Mouse (Mus musculus) stomach, postnatal 0 days (tissue): Measurements from ENCODE around the gene Cenpx. TPM values are rescaled to one million over a fixed set of nuclear protein-coding genes. Genes with fewer than 3 reads are reported as not detected.
A peak's percentile ranks its signal among the peaks of the same experiment; 100 is the strongest.
"Not testable (repeated sequence)": the region's sequence is repeated elsewhere in the genome, so short reads cannot be mapped to it uniquely, and the experiment has no call there.

ENCODE experiments used
- ATAC-seq: fragments of 200-750 bp; cut with Nextera tagmentation; 2 replicates; pipeline ENCODE4 v1.8.0; 2017; ENCODE audit not compliant: low FRiP score, low TSS enrichment
- DNase-seq: peaks from one replicate; pipeline ENCODE4 v3.0.0-alpha.2; 2016; ENCODE audit warnings: low spot score
- H3K27ac ChIP-seq: fragments of 300-500 bp; sonication (generic); replicated peaks from 2 replicates; pipeline ENCODE4 v1.5.1; 2014; ENCODE audit warnings: mild to moderate bottlenecking, control low read depth
- H3K27me3 ChIP-seq: fragments of 300-500 bp; sonication (generic); 2 replicates; pipeline ENCODE4 v1.6.1; 2014; ENCODE audit warnings: low read length; ENCODE audit not compliant: control insufficient read depth, insufficient read depth
- H3K36me3 ChIP-seq: fragments of 300-500 bp; sonication (generic); 2 replicates; pipeline ENCODE4 v1.6.1; 2014; ENCODE audit warnings: low read length, mixed read lengths; ENCODE audit not compliant: control insufficient read depth, insufficient read depth
- H3K4me1 ChIP-seq: fragments of 300-500 bp; sonication (generic); replicated peaks from 2 replicates; pipeline ENCODE4 v1.6.1; 2014; ENCODE audit warnings: antibody characterized with exemption; ENCODE audit not compliant: control insufficient read depth, insufficient read depth
- H3K4me2 ChIP-seq: fragments of 300-500 bp; sonication (generic); replicated peaks from 2 replicates; pipeline ENCODE4 v1.6.1; 2014; ENCODE audit warnings: low read depth, mild to moderate bottlenecking, control low read depth, moderate library complexity
- H3K4me3 ChIP-seq: fragments of 300-500 bp; sonication (generic); 2 replicates; pipeline ENCODE4 v1.5.1; 2014; ENCODE audit warnings: low read depth, low read length, control low read depth
- H3K9ac ChIP-seq: fragments of 300-500 bp; sonication (generic); 2 replicates; pipeline ENCODE4 v1.6.1; 2014; ENCODE audit warnings: mild to moderate bottlenecking, low read length, control low read depth, mixed read lengths
- H3K9me3 ChIP-seq: fragments of 300-500 bp; sonication (generic); 2 replicates; pipeline ENCODE4 v1.6.1; 2016; ENCODE audit warnings: low read length; ENCODE audit not compliant: control insufficient read depth
- CTCF ChIP-seq: IDR thresholded peaks from 2 replicates; pipeline ENCODE4 v1.5.1; 2016; ENCODE audit warnings: antibody characterized with exemption, low read depth, mild to moderate bottlenecking, moderate library complexity
- EP300 ChIP-seq: optimal IDR thresholded peaks from 2 replicates; pipeline ENCODE3; 2016; ENCODE audit warnings: antibody characterized with exemption
- WGBS: fragments of 180-500 bp; shearing (Covaris S2); extraction: QIAGEN DNeasy Blood & Tissue Kit; methylation state at CpG from one replicate; pipeline ENCODE4 v1.1.7; 2014; 5-methylcytosine and 5-hydroxymethylcytosine counted together
- polyA plus RNA-seq: library from polyadenylated mRNA; unstranded; fragments of >200 nt; fragmentation: Nextera tagmentation; extraction: Ambion mirVana; gene quantifications from 2 replicates; pipeline ENCODE4 v1.2.1, GENCODE M21; 2015

The Cenpx gene
- polyA plus RNA-seq, 1 experiment from 2014 or later = 123 TPM

GRCm38 (mm10) chr11:120679909-120680308 is 33.6 kb downstream of the Cenpx start:
- peak; percentile 68 for ATAC-seq
- Histone ChIP-seq H3K9me3 (no peaks in the 10 kb centered on the region), H3K36me3 (0 out of 2 replicates have a peak, but pooled peaks cover 3% of the 10 kb centered on the region), H3K4me2 (no peak overlapping the region), H3K9ac (no peak overlapping the region), H3K4me3 (no peak overlapping the region), H3K27me3 (no peaks in the 10 kb centered on the region), H3K27ac (no peak overlapping the region), H3K4me1 (no peaks in the 10 kb centered on the region)
- TF ChIP-seq CTCF (peak; percentile 72), EP300 (no peak)
- DNase-seq = peak; percentile 58
- 78% methylated on average over 3 of the region's 3 CpGs for WGBS

- DNase-seq = no peak
Observed at GRCm38 (mm10) chr11:120676951-120677350, 36.6 kb downstream of the Cenpx start.

GRCm38 (mm10) chr11:120675875-120676274 is 37.7 kb downstream of the Cenpx start:
- H3K4me2 ChIP-seq, H3K36me3 ChIP-seq, DNase-seq, H3K4me3 ChIP-seq, H3K27ac ChIP-seq, H3K4me1 ChIP-seq, ATAC-seq, H3K9ac ChIP-seq, H3K9me3 ChIP-seq, H3K27me3 ChIP-seq: not testable (repeated sequence)
- 86% methylated on average over 4 of the region's 5 CpGs for WGBS

More at GRCm38 (mm10) chr11:120676951-120677350, 36.6 kb downstream of the Cenpx start:
- no peak overlapping the region for H3K27ac ChIP-seq
- H3K9me3 ChIP-seq = no peaks in the 10 kb centered on the region
- 0 out of 2 replicates have a peak, but pooled peaks cover 3% of the 10 kb centered on the region for H3K36me3 ChIP-seq
- no peaks in the 10 kb centered on the region for H3K27me3 ChIP-seq
- no peak overlapping the region for H3K9ac ChIP-seq
- TF ChIP-seq CTCF (no peak), EP300 (no peak)
- 86% methylated on average over 4 of the region's 4 CpGs for WGBS
- ATAC-seq = no peak
- H3K4me2 ChIP-seq = no peak overlapping the region
- peaks cover 6% of the 10 kb centered on the region; the same call in 1 of the 2 replicates for H3K4me1 ChIP-seq
- no peak overlapping the region for H3K4me3 ChIP-seq

GRCm38 (mm10) chr11:120673594-120674122 is 39.9 kb downstream of the Cenpx start:
- peak; percentile 53 for ATAC-seq
- 33% methylated on average over 12 of the region's 12 CpGs for WGBS

GRCm38 (mm10) chr11:120672687-120673593 is 40.6 kb downstream of the Cenpx start, which contains the start of gene Aspscr1:
Gene Aspscr1 (plus strand): TSS chr11:120672973.
- peak within 1 kb of the TSS; percentile 91 for H3K27ac ChIP-seq
- peak within 1 kb of the TSS; percentile 76 for H3K4me2 ChIP-seq
- H3K4me1 ChIP-seq = peaks cover 6% of the 10 kb centered on the region; the same call in 1 of the 2 replicates
- 0 out of 2 replicates have a peak, but pooled peaks cover 3% of the 10 kb centered on the region for H3K36me3 ChIP-seq
- DNase-seq (peak; percentile 96), ATAC-seq (peak; percentile 97)
- no peaks in the 10 kb centered on the region for H3K27me3 ChIP-seq
- TF ChIP-seq EP300 = no peak
- TF ChIP-seq CTCF = peak; percentile 17; the same call in 1 of the 2 replicates
- peak within 1 kb of the TSS; percentile 79 for H3K9ac ChIP-seq
- WGBS = 1% methylated on average over 73 of the region's 83 CpGs
- no peaks in the 10 kb centered on the region for H3K9me3 ChIP-seq
- peak within 1 kb of the TSS; percentile 76 for H3K4me3 ChIP-seq

More at GRCm38 (mm10) chr11:120673594-120674122, 39.9 kb downstream of the Cenpx start:
- TF ChIP-seq EP300 (no peak), CTCF (no peak)
- 0 out of 2 replicates have a peak, but pooled peaks cover 3% of the 10 kb centered on the region for H3K36me3 ChIP-seq
- H3K4me1 ChIP-seq = peaks cover 6% of the 10 kb centered on the region; the same call in 1 of the 2 replicates
- no peaks in the 10 kb centered on the region for H3K9me3 ChIP-seq
- peak overlapping the region; percentile 91 for H3K27ac ChIP-seq
- H3K4me2 ChIP-seq = peak overlapping the region; percentile 76
- peak overlapping the region; percentile 76 for H3K4me3 ChIP-seq
- DNase-seq = no peak
- peak overlapping the region; percentile 79 for H3K9ac ChIP-seq
- no peaks in the 10 kb centered on the region for H3K27me3 ChIP-seq
